ENCODE assay signal across 17 mouse cellular contexts in genomic region chr7:24428725-24429124, GRCm38 (mm10). TPM values are rescaled to one million over a fixed set of nuclear protein-coding genes. Genes with fewer than 3 reads are reported as not detected.
"Had no signal": no experiment of that assay in that cellular context is flagged by ENCODE, and none has a peak within 500 bp of the region (broad histone marks: within the 10 kb centered on the region; RNA-seq: fewer than 3 reads in every experiment).

No protein-coding gene starts in this region.

- ATAC-seq: lung, postnatal 0 days; midbrain, embryonic 13.5 days had no signal

- H3K27me3 ChIP-seq: midbrain, embryonic 13.5 days; neural tube, embryonic 15.5 days had no signal

- H3K27ac ChIP-seq: layer of hippocampus, adult 2 months; limb, embryonic 10.5 days; liver, embryonic 15.5 days; midbrain, embryonic 13.5 days; neural tube, embryonic 15.5 days had no signal

- H3K9me3 ChIP-seq: limb, embryonic 10.5 days; liver, embryonic 15.5 days; neural tube, embryonic 15.5 days had no signal

- H3K9ac ChIP-seq: liver, embryonic 15.5 days; midbrain, embryonic 13.5 days; neural tube, embryonic 15.5 days had no signal

- H3K36me3 ChIP-seq: liver, embryonic 15.5 days; neural tube, embryonic 15.5 days had no signal

- H3K4me1 ChIP-seq: limb, embryonic 10.5 days; liver, embryonic 15.5 days had no signal

- H3K4me3 ChIP-seq: layer of hippocampus, adult 2 months; limb, embryonic 10.5 days; liver, embryonic 15.5 days; midbrain, embryonic 13.5 days; neural tube, embryonic 15.5 days had no signal

- DNase-seq: kidney, postnatal 10 days; lung, adult 2 months; lung, postnatal 36 days; thymus, adult 18-20 months; thymus, postnatal 14 days had no signal

- H3K4me2 ChIP-seq: liver, embryonic 11.5 days; liver, embryonic 15.5 days; midbrain, embryonic 13.5 days; neural tube, embryonic 15.5 days had no signal

RNA-seq across cellular contexts. Expression of gene Irgc1, which starts 23.4 kb away (rescaled TPM):
- total RNA-seq: layer of hippocampus, adult 2 months; layer of hippocampus, postnatal 10 days; midbrain, postnatal 0 days had no signal
- polyA plus RNA-seq: limb, embryonic 10.5 days; limb, embryonic 14.5 days; liver, embryonic 11.5 days; midbrain, embryonic 13.5 days; midbrain, postnatal 0 days; neural tube, embryonic 11.5 days; neural tube, embryonic 15.5 days had no signal

RNA-seq across cellular contexts. Expression of gene Cadm4, which starts 53.1 kb away (rescaled TPM):
- total RNA-seq: megakaryocyte progenitor cell, adult 5-6 weeks had no signal
